Mouse (Mus musculus) induced T-regulatory cell, adult 2 months (primary cell): Measurements from ENCODE around the gene Tnnt2.
A peak's percentile ranks its signal among the peaks of the same experiment; 100 is the strongest.

Experiments used
- DNase-seq: peaks from one replicate; pipeline ENCODE4 v3.0.0-alpha.2; 2012; ENCODE audit warnings: low read depth

The Tnnt2 gene

GRCm38 (mm10) chr1:135818481-135819086, 17.6 kb upstream of the Tnnt2 start, which contains the start of gene Lad1:
Gene Lad1, plus strand, starts transcription at chr1:135818598.
- DNase-seq: peak; percentile 52

- no peak for DNase-seq
Measured at GRCm38 (mm10) chr1:135820071-135820470, 16.1 kb upstream of the Tnnt2 start.

GRCm38 (mm10) chr1:135820736-135821364, 15.3 kb upstream of the Tnnt2 start:
- DNase-seq: no peak

GRCm38 (mm10) chr1:135821780-135822179, 14.4 kb upstream of the Tnnt2 start:
- no peak for DNase-seq

GRCm38 (mm10) chr1:135828918-135829317, 7.2 kb upstream of the Tnnt2 start:
- DNase-seq: peak; percentile 84

- DNase-seq: no peak
Measured at GRCm38 (mm10) chr1:135834206-135834859, 1.8 kb upstream of the Tnnt2 start.

- no peak for DNase-seq
Measured at GRCm38 (mm10) chr1:135834983-135835382, 1.2 kb upstream of the Tnnt2 start.

- no peak for DNase-seq
Measured at GRCm38 (mm10) chr1:135838626-135839025, 2.5 kb downstream of the Tnnt2 start.

GRCm38 (mm10) chr1:135839065-135839464, 2.9 kb downstream of the Tnnt2 start:
- no peak for DNase-seq

GRCm38 (mm10) chr1:135840675-135841395, 4.7 kb downstream of the Tnnt2 start:
- DNase-seq: no peak

- no peak for DNase-seq
Measured at GRCm38 (mm10) chr1:135843519-135844262, 7.5 kb downstream of the Tnnt2 start.

- DNase-seq: no peak
Measured at GRCm38 (mm10) chr1:135844481-135844880, 8.3 kb downstream of the Tnnt2 start.

GRCm38 (mm10) chr1:135846632-135847031, 10.5 kb downstream of the Tnnt2 start:
- DNase-seq: no peak

GRCm38 (mm10) chr1:135847139-135847562, 11.0 kb downstream of the Tnnt2 start:
- peak; percentile 75 for DNase-seq

GRCm38 (mm10) chr1:135847611-135848351, 11.6 kb downstream of the Tnnt2 start:
- DNase-seq: no peak

- no peak for DNase-seq
Measured at GRCm38 (mm10) chr1:135850722-135851512, 14.8 kb downstream of the Tnnt2 start.

GRCm38 (mm10) chr1:135852044-135852756, 16.0 kb downstream of the Tnnt2 start:
- DNase-seq: no peak

- DNase-seq: no peak
Measured at GRCm38 (mm10) chr1:135853200-135853599, 17.0 kb downstream of the Tnnt2 start.

- no peak for DNase-seq
Measured at GRCm38 (mm10) chr1:135854591-135855343, 18.6 kb downstream of the Tnnt2 start.
